Mouse (Mus musculus): ENCODE results near the gene Ttc28.

GRCm38 (mm10) chr5:111028340-111028739 is 148.7 kb downstream of the Ttc28 start:
- TF ChIP-seq CHD2 (IDR thresholded peaks at IDR 0.05; ENCODE audit: low read depth, low read length) = no peak
- no peak for TF ChIP-seq HCFC1 (IDR thresholded peaks at IDR 0.05; ENCODE audit: borderline replicate concordance, insufficient read depth, low read length)
- peak; percentile 65 for TF ChIP-seq MAFK (IDR thresholded peaks at IDR 0.05; ENCODE audit: insufficient read depth, low read depth, low read length)
- TF ChIP-seq ZC3H11A (IDR thresholded peaks at IDR 0.05; ENCODE audit: borderline replicate concordance, low read depth, low read length) = no peak
